Mouse (Mus musculus) frontal cortex, postnatal 25 days (tissue): ENCODE measurements at regions not wholly inside any gene's neighbourhood (a gene's known extent, or its start where the extent isn't known, plus 50 kb on each side); places are given as distances from the start of the nearest gene placed in this dataset.
"Not testable (repeated sequence)": the region's sequence is repeated elsewhere in the genome, so short reads cannot be mapped to it uniquely, and the experiment has no call there.

ENCODE experiments used
- DNase-seq, 2 experiments: peaks; one replicate each; pipeline ENCODE4 v3.0.0; 2022; ENCODE audit warnings: low spot score in 2 of 2

GRCm38 (mm10) chr10:11515144-11515543, 171.9 kb downstream of the Epm2a start:
- no peak for DNase-seq

GRCm38 (mm10) chr10:11517122-11517521, 173.9 kb downstream of the Epm2a start:
- DNase-seq: no peak

GRCm38 (mm10) chr10:11531343-11531742, 188.1 kb downstream of the Epm2a start:
- no peak for DNase-seq

- not testable (repeated sequence) for DNase-seq
Observed at GRCm38 (mm10) chr10:11555376-11555775, 212.2 kb downstream of the Epm2a start.

GRCm38 (mm10) chr10:11570523-11571055, 227.4 kb downstream of the Epm2a start:
- DNase-seq: no peak

GRCm38 (mm10) chr10:11608451-11608850, 265.2 kb downstream of the Epm2a start:
- no peak for DNase-seq

- DNase-seq: not testable (repeated sequence)
Observed at GRCm38 (mm10) chr10:11609092-11609491, 265.9 kb downstream of the Epm2a start.

GRCm38 (mm10) chr10:11648151-11648550, 304.9 kb downstream of the Epm2a start:
- no peak for DNase-seq

GRCm38 (mm10) chr10:11660056-11660770, 317.0 kb downstream of the Epm2a start:
- DNase-seq: no peak

GRCm38 (mm10) chr10:11661660-11662250, 318.6 kb downstream of the Epm2a start:
- no peak for DNase-seq

GRCm38 (mm10) chr10:11709742-11710141, 366.5 kb downstream of the Epm2a start:
- no peak for DNase-seq

GRCm38 (mm10) chr10:11724775-11725174, 381.6 kb downstream of the Epm2a start:
- no peak for DNase-seq

GRCm38 (mm10) chr10:11729536-11729935, 386.3 kb downstream of the Epm2a start:
- no peak for DNase-seq

- DNase-seq: no peak
Observed at GRCm38 (mm10) chr10:11739574-11740368, 396.6 kb downstream of the Epm2a start.

- no peak for DNase-seq
Observed at GRCm38 (mm10) chr10:11745587-11745986, 402.4 kb downstream of the Epm2a start.

GRCm38 (mm10) chr10:11746959-11747358, 403.8 kb downstream of the Epm2a start:
- DNase-seq: no peak

- no peak for DNase-seq
Observed at GRCm38 (mm10) chr10:11755105-11755730, 412.0 kb downstream of the Epm2a start.

GRCm38 (mm10) chr10:11777894-11778293, 434.7 kb downstream of the Epm2a start:
- no peak for DNase-seq

- DNase-seq: no peak
Observed at GRCm38 (mm10) chr10:11780302-11780701, 437.1 kb downstream of the Epm2a start.

- DNase-seq: no peak
Observed at GRCm38 (mm10) chr10:11787240-11787639, 444.0 kb downstream of the Epm2a start.

- DNase-seq: no peak
Observed at GRCm38 (mm10) chr10:11799510-11799909, 456.3 kb downstream of the Epm2a start.
